Mouse (Mus musculus) stomach, embryonic 14.5 days (tissue): Measurements from ENCODE around the gene Tmcc2. TPM values are rescaled to one million over a fixed set of nuclear protein-coding genes. Genes with fewer than 3 reads are reported as not detected.

Experiments
- ATAC-seq: fragments of 200-750 bp; cut with Nextera tagmentation; 2 replicates; pipeline ENCODE4 v1.8.0; 2017; ENCODE audit warnings: low read depth, moderate TSS enrichment; ENCODE audit not compliant: insufficient number of reproducible peaks, insufficient read depth, low FRiP score
- H3K27ac ChIP-seq: fragments of 300-500 bp; sonication (generic); 2 replicates; pipeline ENCODE4 v1.5.1; 2014; ENCODE audit warnings: mild to moderate bottlenecking, low read length, moderate library complexity, mixed read lengths
- H3K27me3 ChIP-seq: fragments of 300-500 bp; sonication (generic); 2 replicates; pipeline ENCODE4 v1.6.1; 2014; ENCODE audit warnings: low read length, control low read depth, mixed read lengths; ENCODE audit not compliant: control insufficient read depth, insufficient read depth
- H3K36me3 ChIP-seq: fragments of 300-500 bp; sonication (generic); 2 replicates; pipeline ENCODE4 v1.6.1; 2014; ENCODE audit warnings: mild to moderate bottlenecking, control low read depth, low read length, moderate library complexity, mixed read lengths; ENCODE audit not compliant: control insufficient read depth, insufficient read depth
- H3K4me1 ChIP-seq: fragments of 300-500 bp; sonication (generic); 2 replicates; pipeline ENCODE4 v1.6.1; 2014; ENCODE audit warnings: low read length, control low read depth, mixed read lengths; ENCODE audit not compliant: control insufficient read depth, insufficient read depth
- H3K4me2 ChIP-seq: fragments of 300-500 bp; sonication (generic); replicated peaks from 2 replicates; pipeline ENCODE4 v1.6.1; 2014; ENCODE audit warnings: low read depth, low read length, control low read depth
- H3K4me3 ChIP-seq: fragments of 300-500 bp; sonication (generic); 2 replicates; pipeline ENCODE4 v1.5.1; 2014; ENCODE audit warnings: low read depth, low read length, control low read depth
- H3K9ac ChIP-seq: fragments of 300-500 bp; sonication (generic); replicated peaks from 2 replicates; pipeline ENCODE4 v1.6.1; 2014; ENCODE audit warnings: low read depth, mild to moderate bottlenecking, control low read depth, low read length, moderate library complexity, mixed read lengths
- H3K9me3 ChIP-seq: fragments of 300-500 bp; sonication (generic); 2 replicates; pipeline ENCODE4 v1.6.1; 2016; ENCODE audit warnings: low read depth, low read length, control low read depth; ENCODE audit not compliant: control insufficient read depth
- WGBS: fragments of 180-500 bp; shearing (Covaris S2); extraction: QIAGEN DNeasy Blood & Tissue Kit; methylation state at CpG from one replicate; pipeline ENCODE4 v1.1.7; 2014; 5-methylcytosine and 5-hydroxymethylcytosine counted together
- polyA plus RNA-seq: library from polyadenylated mRNA; unstranded; fragments of >200 nt; fragmentation: Nextera tagmentation; extraction: Ambion mirVana; gene quantifications from 2 replicates; pipeline ENCODE4 v1.2.1, GENCODE M21; 2014

The Tmcc2 gene
- polyA plus RNA-seq, 1 experiment from 2014 or later: 7.1 TPM

- H3K4me3 ChIP-seq: no peak overlapping the region
- no peak overlapping the region for H3K4me2 ChIP-seq
- no peak overlapping the region for H3K27ac ChIP-seq
- H3K9me3 ChIP-seq: no peaks in the 10 kb centered on the region
- WGBS: 72% methylated on average over 9 of the region's 9 CpGs
- peaks cover 32% of the 10 kb centered on the region for H3K4me1 ChIP-seq
- peaks cover 4% of the 10 kb centered on the region; the same call in 1 of the 2 replicates for H3K36me3 ChIP-seq
- no peak for ATAC-seq
- no peaks in the 10 kb centered on the region for H3K27me3 ChIP-seq
- no peak overlapping the region for H3K9ac ChIP-seq
Observed at GRCm38 (mm10) chr1:132370681-132371173, 20.4 kb downstream of the Tmcc2 start.

- H3K36me3 ChIP-seq: peaks cover 4% of the 10 kb centered on the region; the same call in 1 of the 2 replicates
- H3K27me3 ChIP-seq: no peaks in the 10 kb centered on the region
- ATAC-seq: peak; percentile 77; the same call in 1 of the 2 replicates
- no peak overlapping the region for H3K4me3 ChIP-seq
- H3K4me2 ChIP-seq: no peak overlapping the region
- H3K9ac ChIP-seq: no peak overlapping the region
- H3K9me3 ChIP-seq: no peaks in the 10 kb centered on the region
- H3K27ac ChIP-seq: no peak overlapping the region
- peaks cover 12% of the 10 kb centered on the region for H3K4me1 ChIP-seq
- 26% methylated on average over 7 of the region's 7 CpGs for WGBS
Observed at GRCm38 (mm10) chr1:132367692-132368506, 23.2 kb downstream of the Tmcc2 start.

- Histone ChIP-seq H3K9ac (no peak overlapping the region), H3K27ac (no peak overlapping the region), H3K27me3 (no peaks in the 10 kb centered on the region), H3K4me3 (no peak overlapping the region), H3K4me2 (no peak overlapping the region), H3K36me3 (peaks cover 4% of the 10 kb centered on the region; the same call in 1 of the 2 replicates), H3K9me3 (no peaks in the 10 kb centered on the region), H3K4me1 (peaks cover 8% of the 10 kb centered on the region)
- WGBS: 88% methylated on average over 6 of the region's 6 CpGs
- no peak for ATAC-seq
Observed at GRCm38 (mm10) chr1:132366937-132367336, 24.1 kb downstream of the Tmcc2 start.

GRCm38 (mm10) chr1:132366235-132366634, 24.8 kb downstream of the Tmcc2 start:
- Histone ChIP-seq H3K9me3 (no peaks in the 10 kb centered on the region), H3K4me1 (peaks cover 1% of the 10 kb centered on the region; the same call in 1 of the 2 replicates), H3K27ac (no peak overlapping the region), H3K27me3 (no peaks in the 10 kb centered on the region), H3K4me2 (no peak overlapping the region), H3K4me3 (no peak overlapping the region), H3K36me3 (peaks cover 4% of the 10 kb centered on the region), H3K9ac (no peak overlapping the region)
- no peak for ATAC-seq
- 77% methylated on average over 8 of the region's 8 CpGs for WGBS

- ATAC-seq: no peak
- Histone ChIP-seq H3K4me1 (no peaks in the 10 kb centered on the region), H3K36me3 (peaks cover 10% of the 10 kb centered on the region), H3K9ac (no peak overlapping the region), H3K9me3 (no peaks in the 10 kb centered on the region), H3K4me3 (no peak overlapping the region), H3K4me2 (no peak overlapping the region), H3K27me3 (no peaks in the 10 kb centered on the region), H3K27ac (no peak overlapping the region)
- 70% methylated on average over 4 of the region's 4 CpGs for WGBS
Observed at GRCm38 (mm10) chr1:132365645-132366044, 25.4 kb downstream of the Tmcc2 start.

- no peak overlapping the region for H3K4me3 ChIP-seq
- H3K4me2 ChIP-seq: no peak overlapping the region
- H3K36me3 ChIP-seq: peaks cover 16% of the 10 kb centered on the region
- no peak for ATAC-seq
- H3K27ac ChIP-seq: no peak overlapping the region
- no peak overlapping the region for H3K9ac ChIP-seq
- no peaks in the 10 kb centered on the region for H3K9me3 ChIP-seq
- no peaks in the 10 kb centered on the region for H3K27me3 ChIP-seq
- no peaks in the 10 kb centered on the region for H3K4me1 ChIP-seq
- WGBS: 81% methylated on average over 7 of the region's 7 CpGs
Observed at GRCm38 (mm10) chr1:132364896-132365557, 26.1 kb downstream of the Tmcc2 start.

GRCm38 (mm10) chr1:132364388-132364787, 26.7 kb downstream of the Tmcc2 start:
- Histone ChIP-seq H3K27ac (no peak overlapping the region), H3K4me1 (no peaks in the 10 kb centered on the region), H3K4me3 (no peak overlapping the region), H3K36me3 (peaks cover 15% of the 10 kb centered on the region), H3K9me3 (no peaks in the 10 kb centered on the region), H3K4me2 (no peak overlapping the region), H3K9ac (no peak overlapping the region), H3K27me3 (no peaks in the 10 kb centered on the region)
- WGBS: 76% methylated on average over 3 of the region's 3 CpGs
- ATAC-seq: no peak

- Histone ChIP-seq H3K36me3 (peaks cover 32% of the 10 kb centered on the region), H3K27ac (no peak overlapping the region), H3K4me1 (no peaks in the 10 kb centered on the region), H3K4me2 (no peak overlapping the region), H3K9me3 (no peaks in the 10 kb centered on the region), H3K4me3 (no peak overlapping the region), H3K9ac (no peak overlapping the region), H3K27me3 (no peaks in the 10 kb centered on the region)
- ATAC-seq: no peak
- 66% methylated on average over 6 of the region's 6 CpGs for WGBS
Observed at GRCm38 (mm10) chr1:132361959-132362358, 29.1 kb downstream of the Tmcc2 start.
